Mouse (Mus musculus): ENCODE data around the gene Dab2ip.

- TF ChIP-seq EP300 (IDR thresholded peaks at IDR 0.05; ENCODE audit: low read depth) (no peak), CTCF (IDR thresholded peaks at IDR 0.05; ENCODE audit: low read depth) (no peak)
Measured at GRCm38 (mm10) chr2:35558826-35559550, 922 bp downstream of the Dab2ip start.
